Mouse (Mus musculus) frontal cortex, postnatal 25 days (tissue): ENCODE results near the gene Lrrk1.

ENCODE experiments used
- DNase-seq, 2 experiments: peaks; one replicate each; pipeline ENCODE4 v3.0.0; 2022; ENCODE audit warnings: low spot score in 2 of 2

The Lrrk1 gene

DNA sequence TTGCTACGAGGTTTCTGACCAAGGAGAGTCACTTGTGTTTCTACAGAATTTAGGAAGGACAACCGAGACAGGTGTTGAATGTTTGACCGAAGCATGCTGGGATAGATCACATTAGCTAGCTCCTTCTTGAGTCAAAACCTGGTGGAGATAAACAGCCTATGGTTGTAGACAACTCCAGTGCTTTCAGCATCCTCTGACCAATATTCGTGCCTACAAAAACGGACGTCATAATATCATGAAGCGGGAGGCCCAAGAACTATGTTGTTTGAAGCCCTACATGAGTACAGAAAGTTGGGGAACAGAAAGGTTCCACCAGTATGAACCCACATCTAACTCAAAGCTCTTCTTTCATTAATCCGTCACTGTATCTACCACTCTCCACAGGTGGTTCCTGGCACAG lies 3.3 kb downstream of the Lrrk1 start:
- DNase-seq, result no peak

GRCm38 (mm10) chr7:66384213-66384612 lies 3.9 kb downstream of the Lrrk1 start:
- DNase-seq, result no peak

GRCm38 (mm10) chr7:66376560-66376959 lies 11.6 kb downstream of the Lrrk1 start:
- DNase-seq, result no peak

DNA sequence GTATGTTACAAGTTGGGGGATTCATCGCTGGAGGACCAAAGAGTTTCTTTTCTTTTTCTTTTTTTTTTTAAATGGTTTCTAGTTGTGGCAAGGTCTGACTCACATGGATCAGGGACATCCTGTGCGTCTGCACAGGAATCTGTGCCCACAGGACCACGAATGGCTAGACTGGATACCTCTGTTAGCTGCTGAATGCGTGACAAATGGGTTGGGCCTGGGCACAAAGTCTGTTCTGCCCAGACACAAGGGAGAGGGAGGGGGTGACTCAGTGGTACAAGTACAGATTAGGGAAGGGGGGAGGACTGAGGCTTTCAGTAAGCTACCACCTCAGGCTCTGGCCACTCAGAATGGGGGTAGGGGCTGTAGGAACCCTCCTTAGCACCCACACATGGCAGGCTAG lies 12.4 kb downstream of the Lrrk1 start:
- no peak for DNase-seq

- no peak for DNase-seq
These were observed 14.8 kb downstream of the Lrrk1 start for GRCm38 (mm10) chr7:66373391-66373790.

DNA sequence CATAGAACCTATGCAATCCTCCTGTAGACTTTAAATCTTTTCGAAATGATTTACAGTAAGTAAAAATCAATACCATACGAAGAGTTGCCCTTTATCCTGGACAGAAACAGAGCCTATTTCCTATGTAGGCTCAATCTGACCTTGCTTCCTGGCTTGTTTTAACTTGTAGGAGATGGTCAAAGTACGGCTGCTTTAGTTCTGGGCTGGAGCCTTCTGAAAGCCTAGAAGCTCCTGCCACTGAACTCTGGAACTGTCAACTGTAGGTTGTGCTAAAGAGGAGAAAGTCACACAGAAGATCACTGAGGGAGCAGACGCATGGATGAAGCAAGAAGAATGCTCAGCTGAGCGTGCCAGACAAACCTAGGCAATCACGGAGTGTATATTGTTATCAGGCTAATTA lies 17.2 kb downstream of the Lrrk1 start:
- DNase-seq, result no peak

GRCm38 (mm10) chr7:66369934-66370445 lies 18.2 kb downstream of the Lrrk1 start:
- no peak for DNase-seq

- no peak for DNase-seq
These were observed 18.8 kb downstream of the Lrrk1 start for GRCm38 (mm10) chr7:66369071-66369933.

DNA sequence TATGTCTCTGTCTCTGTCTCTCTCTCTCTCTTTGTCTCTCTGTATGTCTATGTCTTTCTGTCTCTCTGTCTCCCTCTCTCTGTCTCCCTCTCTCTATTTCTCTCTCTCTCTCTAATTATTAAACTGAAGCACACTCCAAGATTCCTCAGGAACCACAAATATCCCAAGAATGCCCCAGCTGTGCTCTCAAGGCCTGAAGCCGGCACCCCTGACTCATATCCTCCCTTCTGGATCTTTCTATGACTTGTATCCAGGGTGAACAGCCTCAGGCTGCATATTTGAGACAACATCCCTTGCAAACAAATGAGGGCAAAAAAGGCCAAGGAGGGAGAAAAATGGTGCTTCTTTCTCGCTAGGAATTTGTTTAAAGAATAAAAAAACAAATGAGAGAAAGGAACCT lies 22.2 kb downstream of the Lrrk1 start, which contains the start of gene Gm10974:
Gene Gm10974 (plus strand): TSS at position 2 of the 400 bp plus-strand sequence.
- DNase-seq, result no peak

- DNase-seq, result no peak
These were observed 22.7 kb downstream of the Lrrk1 start for GRCm38 (mm10) chr7:66365411-66365810.

DNA sequence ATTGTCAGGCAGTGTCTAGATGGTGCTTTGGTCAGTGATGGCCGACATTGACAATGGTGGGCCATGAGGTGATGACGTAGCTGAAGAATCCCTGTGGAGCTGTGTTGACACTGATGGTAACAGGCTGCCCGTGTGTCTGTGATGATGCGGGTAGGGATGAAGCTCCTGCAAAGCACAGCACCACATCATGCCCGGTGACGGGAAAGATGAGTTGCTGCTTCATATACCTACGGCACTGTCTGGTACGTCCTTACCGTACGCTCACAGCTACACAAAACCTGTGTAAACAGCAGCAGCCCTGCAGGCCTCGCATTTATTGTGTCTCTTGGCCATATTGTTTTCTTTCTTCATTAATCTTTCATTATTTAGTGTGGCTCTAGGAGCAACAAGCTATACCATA lies 23.7 kb downstream of the Lrrk1 start:
- no peak for DNase-seq

GRCm38 (mm10) chr7:66359044-66359443 lies 29.1 kb downstream of the Lrrk1 start:
- DNase-seq, result no peak

DNA sequence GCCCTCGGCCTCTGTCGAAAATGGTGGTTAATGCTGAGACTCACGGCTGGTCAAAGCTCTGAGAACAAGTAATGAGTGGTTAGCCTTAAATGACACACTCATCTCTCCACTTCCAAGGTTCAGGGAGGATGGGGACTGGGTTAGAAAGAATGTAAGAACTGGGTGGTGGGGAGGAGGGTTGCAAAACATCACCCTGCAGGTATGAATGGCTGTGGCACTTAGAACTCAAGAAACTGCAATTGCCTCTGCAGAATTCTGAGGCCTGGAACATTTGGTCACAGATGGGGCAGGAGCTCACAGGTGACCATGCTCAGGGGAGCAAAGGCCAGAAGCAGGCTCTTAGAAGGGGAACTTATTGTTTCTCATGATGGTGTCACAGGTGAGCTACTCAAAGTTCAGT lies 29.7 kb downstream of the Lrrk1 start:
- no peak for DNase-seq

DNA sequence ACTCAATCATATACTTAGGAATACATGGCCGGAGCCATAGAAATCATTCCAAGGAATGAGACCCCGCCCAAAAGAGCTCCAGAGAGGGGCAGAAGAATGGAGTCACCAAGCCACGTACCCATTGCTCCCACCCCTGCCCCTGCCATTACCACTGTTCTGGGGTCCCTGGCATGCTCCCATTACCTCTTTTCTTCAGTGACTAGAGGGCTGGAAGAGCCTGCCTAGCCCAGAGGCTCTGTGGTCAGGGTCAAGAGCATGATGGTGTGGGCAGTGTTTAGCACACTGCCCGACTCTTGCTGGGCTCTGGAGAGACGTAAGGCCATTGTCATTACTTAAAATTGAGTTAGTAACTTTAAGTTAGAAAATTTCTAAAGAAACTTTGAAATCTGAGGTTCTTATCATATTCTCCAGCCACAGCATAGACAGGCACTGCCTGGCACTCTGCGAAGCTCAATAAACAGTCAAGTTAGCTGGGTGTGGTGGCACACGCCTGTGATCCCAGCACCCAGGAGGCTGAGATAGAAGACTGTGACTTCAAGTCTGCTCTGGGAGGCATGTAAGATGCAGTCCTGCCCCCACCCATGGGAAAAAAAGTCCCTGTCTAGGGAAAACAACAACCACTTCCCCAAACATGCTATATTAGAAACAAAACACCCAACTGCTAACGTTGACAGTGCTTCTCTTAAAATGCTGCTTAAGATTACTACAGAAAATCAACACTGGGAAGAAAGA lies 32.2 kb downstream of the Lrrk1 start:
- DNase-seq, result no peak

GRCm38 (mm10) chr7:66354911-66355310 lies 33.2 kb downstream of the Lrrk1 start:
- no peak for DNase-seq

- DNase-seq, result no peak
These were observed 37.1 kb downstream of the Lrrk1 start for GRCm38 (mm10) chr7:66351074-66351473.

DNA sequence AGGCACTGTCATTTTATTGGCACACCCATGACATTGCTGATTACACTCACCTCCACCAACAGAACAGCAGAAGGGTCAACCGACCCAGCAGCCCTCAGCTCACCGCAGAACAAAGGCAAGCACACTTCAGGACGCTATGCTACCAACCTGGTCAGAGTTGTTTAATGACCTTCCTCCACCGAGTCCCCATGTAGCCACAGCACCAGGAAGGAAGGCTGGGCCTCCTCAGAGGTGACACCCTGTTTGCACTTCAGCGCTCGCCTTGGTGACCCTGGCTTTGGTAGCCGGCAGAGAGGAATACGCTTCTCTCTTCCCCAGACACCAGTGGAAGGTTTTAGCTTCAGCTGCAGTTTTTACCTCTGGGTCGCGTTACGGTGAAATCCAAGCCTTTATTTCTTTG lies 38.5 kb downstream of the Lrrk1 start:
- DNase-seq, result no peak

DNA sequence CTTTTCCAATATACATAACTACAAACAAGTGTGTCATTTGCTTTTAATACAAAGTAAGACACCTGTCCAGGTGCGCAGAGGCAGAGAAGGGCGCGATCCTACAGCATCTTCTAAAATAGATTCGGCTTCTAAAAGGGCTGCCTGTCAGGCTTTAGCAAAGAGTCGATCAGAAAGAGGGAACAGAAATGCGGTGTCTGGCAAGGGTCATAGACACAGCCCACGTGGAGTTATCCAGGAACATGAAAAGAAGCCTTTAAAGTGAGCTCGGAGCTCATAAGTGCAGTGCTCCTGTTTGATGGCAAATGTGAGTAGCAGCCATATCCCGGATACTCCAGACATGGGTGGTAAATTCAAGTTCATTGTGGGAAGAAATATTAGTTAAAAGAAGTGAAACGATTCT lies 39.6 kb downstream of the Lrrk1 start:
- DNase-seq, result no peak

- DNase-seq, result no peak
These were observed 41.0 kb downstream of the Lrrk1 start for GRCm38 (mm10) chr7:66346959-66347663.

DNA sequence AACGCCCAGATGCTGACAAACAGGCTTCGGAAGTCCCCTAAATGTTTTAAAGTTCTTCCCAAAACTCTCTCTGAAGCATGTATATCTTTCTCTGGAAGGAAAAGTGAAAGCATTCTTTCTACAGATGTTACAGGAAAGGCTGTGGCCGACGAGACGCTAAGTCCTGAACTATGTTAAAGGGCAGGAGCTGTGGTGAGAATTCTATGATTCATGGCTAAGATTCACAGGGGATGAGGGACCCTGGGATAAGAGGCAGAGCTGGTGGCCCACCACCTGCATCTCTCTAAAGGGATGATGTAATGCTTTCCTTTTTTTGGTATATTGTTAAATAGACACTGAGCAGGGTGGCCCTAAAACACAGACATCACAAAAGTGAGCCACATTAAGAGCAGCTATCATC lies 44.8 kb downstream of the Lrrk1 start:
- DNase-seq, result no peak

DNA sequence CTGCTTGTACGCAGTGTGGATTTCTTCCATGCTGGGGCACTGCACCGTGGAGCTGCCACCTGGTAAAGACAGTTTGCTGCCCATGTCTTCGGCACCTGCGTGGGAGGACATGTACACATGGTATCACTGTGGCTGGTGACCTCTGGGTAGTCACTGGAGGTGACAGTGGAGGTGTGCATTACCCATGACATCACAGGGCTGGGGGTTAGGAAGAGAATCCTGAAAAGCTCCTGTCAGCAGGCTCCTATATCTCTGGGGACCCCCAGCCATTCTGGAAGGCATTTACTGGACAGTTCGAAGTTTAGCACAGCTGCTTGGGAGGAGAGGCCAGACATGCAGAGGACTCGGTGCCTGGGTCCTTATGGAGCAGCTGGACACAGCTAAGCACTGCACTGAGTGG lies 45.3 kb downstream of the Lrrk1 start:
- no peak for DNase-seq

- peak; percentile 17 to 18 for DNase-seq
These were observed 45.8 kb downstream of the Lrrk1 start for GRCm38 (mm10) chr7:66342323-66342722.
